Mouse (Mus musculus) thymus, adult 2 months (tissue): ENCODE data around the gene Tmod3. TPM values are rescaled to one million over a fixed set of nuclear protein-coding genes. Genes with fewer than 3 reads are reported as not detected.

Experiments
- DNase-seq: peaks from one replicate; pipeline ENCODE4 v3.0.0; 2021
- H3K27ac ChIP-seq: fragments of 200-500 bp; 2 replicates; pipeline ENCODE4 v1.5.1; 2012; ENCODE audit warnings: low read length, control low read depth; ENCODE audit not compliant: control insufficient read depth, insufficient read depth
- H3K27me3 ChIP-seq: fragments of 200-500 bp; 2 replicates; pipeline ENCODE4 v1.6.1; 2012; ENCODE audit warnings: mild to moderate bottlenecking, low read length, moderate library complexity, mixed read lengths; ENCODE audit not compliant: control insufficient read depth, insufficient read depth
- H3K36me3 ChIP-seq: fragments of 200-500 bp; 2 replicates; pipeline ENCODE4 v1.6.1; 2012; ENCODE audit warnings: mild to moderate bottlenecking, low read length, moderate library complexity; ENCODE audit not compliant: control insufficient read depth, insufficient read depth
- H3K4me1 ChIP-seq: fragments of 200-500 bp; replicated peaks from 2 replicates; pipeline ENCODE4 v1.6.1; 2012; ENCODE audit warnings: low read length; ENCODE audit not compliant: control insufficient read depth, insufficient read depth
- H3K4me3 ChIP-seq: fragments of 200-500 bp; 2 replicates; pipeline ENCODE4 v1.5.1; 2012; ENCODE audit warnings: mild to moderate bottlenecking, low read length, control low read depth, moderate library complexity; ENCODE audit not compliant: control insufficient read depth, insufficient read depth
- CTCF ChIP-seq: fragments of 200-500 bp; IDR thresholded peaks from 2 replicates; pipeline ENCODE4 v1.5.1; 2012; ENCODE audit warnings: mild to moderate bottlenecking, control low read depth, low read length, moderate library complexity, borderline replicate concordance; ENCODE audit not compliant: control insufficient read depth, poor library complexity, insufficient read depth; ENCODE audit errors: extremely low read depth
- POLR2A ChIP-seq: fragments of 200-500 bp; IDR thresholded peaks from 2 replicates; pipeline ENCODE4 v1.6.1; 2012; ENCODE audit warnings: mild to moderate bottlenecking, low read length, control low read depth, moderate library complexity; ENCODE audit not compliant: control insufficient read depth, poor library complexity, insufficient read depth; ENCODE audit errors: extremely low read depth
- WGBS: fragments of 180-500 bp; shearing (Covaris S2); methylation state at CpG from one replicate; pipeline ENCODE4 v1.1.7; 2018; 5-methylcytosine and 5-hydroxymethylcytosine counted together
- polyA plus RNA-seq: library from polyadenylated mRNA; depleted of rRNA; stranded (reverse); fragments of >200 nt; gene quantifications from 2 replicates; pipeline ENCODE4 v1.2.3, GENCODE M21; 2012

Tmod3 gene
- polyA plus RNA-seq, 1 experiment: 32.0 TPM

DNA sequence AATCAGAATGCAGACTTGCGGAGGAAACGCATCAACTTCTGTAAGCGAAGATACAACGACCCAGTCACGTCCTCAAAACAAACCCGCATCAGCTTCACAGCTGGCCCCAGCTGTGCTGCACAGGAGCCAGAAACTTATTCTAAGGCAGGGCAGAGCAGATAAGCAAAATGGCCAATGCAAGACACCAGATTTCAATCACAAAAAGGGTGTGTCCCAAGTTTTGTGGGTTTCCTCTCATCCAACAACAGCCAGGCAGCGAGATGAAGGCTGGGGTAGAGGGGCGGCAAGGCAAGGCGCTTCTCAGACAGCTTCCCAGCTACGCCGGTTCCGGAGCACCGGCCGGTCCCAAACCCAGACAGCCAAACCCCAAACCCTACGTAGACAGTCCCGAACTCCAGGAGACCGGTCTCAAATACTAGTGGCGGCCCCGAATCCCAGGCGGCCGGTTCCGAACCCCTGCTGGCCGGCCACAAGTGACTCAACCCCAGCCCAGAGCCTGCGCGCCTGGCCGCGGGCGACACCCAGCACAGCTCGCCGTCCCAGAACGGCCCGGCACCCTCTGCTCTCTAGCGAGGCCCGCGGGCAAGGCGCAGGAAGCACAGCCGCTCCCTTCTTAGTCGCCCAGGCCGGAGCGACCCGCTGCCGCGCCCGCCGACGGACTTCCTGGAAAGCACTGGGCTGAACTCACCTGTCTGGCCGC, 495 bp downstream of the Tmod3 start:
- TF ChIP-seq POLR2A: no peak
- TF ChIP-seq CTCF: no peak; the same call in 1 of the 2 replicates
- Histone ChIP-seq H3K27me3 (no peaks in the 10 kb centered on the region), H3K36me3 (no peaks in the 10 kb centered on the region), H3K4me3 (peak overlapping the region; percentile 82), H3K27ac (no peak overlapping the region), H3K4me1 (peaks cover 3% of the 10 kb centered on the region; the same call in 1 of the 2 replicates)
- WGBS: under 1% methylated on average over 47 of the region's 47 CpGs
- no peak for DNase-seq

DNA sequence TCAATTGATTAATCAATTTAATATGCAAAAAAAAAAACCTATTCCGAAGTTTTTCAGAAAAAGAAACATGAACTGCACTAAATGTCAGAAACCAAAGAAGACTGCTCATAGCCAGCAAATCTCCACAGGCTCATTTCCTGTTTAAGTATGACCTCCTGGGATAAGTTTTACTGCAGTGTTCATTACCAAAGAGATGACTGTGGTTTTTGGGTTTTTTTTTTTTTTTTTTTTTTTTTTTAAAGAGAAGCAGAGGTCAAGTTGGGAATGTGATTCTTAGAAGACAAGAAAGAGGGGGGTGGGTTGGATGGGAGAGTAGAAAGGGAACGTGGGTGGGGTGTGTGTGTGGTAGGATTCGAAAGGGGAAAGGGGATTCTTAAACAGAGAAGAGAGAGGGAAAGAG, 1.1 kb downstream of the Tmod3 start:
- Histone ChIP-seq H3K4me1 (peaks cover 3% of the 10 kb centered on the region; the same call in 1 of the 2 replicates), H3K27ac (no peak overlapping the region), H3K27me3 (no peaks in the 10 kb centered on the region), H3K36me3 (no peaks in the 10 kb centered on the region), H3K4me3 (peak overlapping the region; percentile 82)
- 12% methylated on average over 3 of the region's 3 CpGs for WGBS
- TF ChIP-seq CTCF (no peak), POLR2A (no peak)
- no peak for DNase-seq

DNA sequence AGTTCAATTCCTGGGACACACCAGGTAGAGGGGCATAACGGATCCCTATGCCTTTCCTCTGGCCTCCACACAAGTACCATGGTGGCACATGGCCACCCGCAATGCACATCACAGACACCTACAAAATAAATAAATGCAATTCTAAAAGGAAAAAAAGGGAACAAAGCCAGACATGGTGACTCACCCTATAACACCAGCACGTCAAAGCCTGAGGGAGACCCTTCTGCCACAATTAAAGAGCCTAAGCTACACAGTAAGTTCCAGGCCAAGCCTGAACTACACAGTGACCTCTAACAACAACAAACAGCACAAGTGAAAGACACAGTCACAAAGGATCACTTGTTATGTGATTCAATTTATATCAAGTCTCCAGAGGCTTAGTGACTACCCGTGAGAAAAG, 5.7 kb downstream of the Tmod3 start:
- 91% methylated on average over 4 of the region's 4 CpGs for WGBS
- Histone ChIP-seq H3K36me3 (no peaks in the 10 kb centered on the region), H3K27me3 (no peaks in the 10 kb centered on the region), H3K27ac (no peak overlapping the region), H3K4me3 (no peak overlapping the region), H3K4me1 (peaks cover 5% of the 10 kb centered on the region; the same call in 1 of the 2 replicates)
- TF ChIP-seq CTCF (no peak), POLR2A (no peak)
- no peak for DNase-seq

DNA sequence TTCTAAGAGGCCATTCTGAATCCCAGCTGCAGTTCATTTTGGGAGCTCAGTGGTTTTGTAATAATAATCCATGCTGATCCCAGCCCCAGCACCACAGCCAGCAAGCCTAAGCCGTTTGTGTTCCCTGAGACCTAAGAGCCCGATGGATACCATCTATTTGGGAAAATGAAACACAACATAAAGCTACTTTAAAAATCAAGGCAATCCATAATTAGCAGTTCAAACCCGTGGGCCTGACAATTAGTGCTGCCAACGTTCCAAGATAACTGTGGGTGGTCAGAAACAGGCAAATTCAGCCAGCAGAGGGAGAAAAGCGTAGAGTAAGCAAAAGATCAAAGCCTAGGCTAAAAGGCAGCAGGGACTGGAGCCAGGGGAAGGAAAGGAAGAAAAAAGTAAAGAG, 8.1 kb downstream of the Tmod3 start:
- no peak for DNase-seq
- no peaks in the 10 kb centered on the region for H3K27me3 ChIP-seq
- no peaks in the 10 kb centered on the region for H3K36me3 ChIP-seq
- TF ChIP-seq POLR2A (no peak), CTCF (no peak)
- no peak overlapping the region for H3K27ac ChIP-seq
- H3K4me1 ChIP-seq: peaks cover 11% of the 10 kb centered on the region
- H3K4me3 ChIP-seq: no peak overlapping the region
- WGBS: 87% methylated on average over 5 of the region's 5 CpGs

DNA sequence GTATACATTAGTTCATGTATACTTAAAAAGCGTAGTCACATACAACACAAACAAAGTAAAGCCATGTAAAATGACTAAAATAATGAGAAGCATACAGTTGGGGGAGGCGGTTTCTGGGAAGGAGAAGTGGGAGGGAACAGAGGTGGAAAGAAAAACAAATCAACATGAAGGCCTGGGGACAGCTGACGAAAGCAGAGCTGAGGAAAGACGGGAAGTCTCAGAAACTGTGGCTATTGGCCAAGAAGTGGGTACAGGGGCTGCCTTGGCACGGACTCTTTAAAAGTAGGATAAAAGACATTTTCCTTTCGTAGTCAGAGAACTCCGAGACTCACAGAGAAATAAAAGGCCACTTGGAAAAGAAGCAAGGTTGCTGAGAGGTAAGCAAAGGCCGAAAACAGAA, 10.4 kb downstream of the Tmod3 start:
- no peak overlapping the region for H3K27ac ChIP-seq
- DNase-seq: no peak
- H3K27me3 ChIP-seq: no peaks in the 10 kb centered on the region
- no peak for TF ChIP-seq POLR2A
- no peak for TF ChIP-seq CTCF
- peaks cover 22% of the 10 kb centered on the region for H3K4me1 ChIP-seq
- no peaks in the 10 kb centered on the region for H3K36me3 ChIP-seq
- 88% methylated on average over 8 of the region's 8 CpGs for WGBS
- H3K4me3 ChIP-seq: no peak overlapping the region

DNA sequence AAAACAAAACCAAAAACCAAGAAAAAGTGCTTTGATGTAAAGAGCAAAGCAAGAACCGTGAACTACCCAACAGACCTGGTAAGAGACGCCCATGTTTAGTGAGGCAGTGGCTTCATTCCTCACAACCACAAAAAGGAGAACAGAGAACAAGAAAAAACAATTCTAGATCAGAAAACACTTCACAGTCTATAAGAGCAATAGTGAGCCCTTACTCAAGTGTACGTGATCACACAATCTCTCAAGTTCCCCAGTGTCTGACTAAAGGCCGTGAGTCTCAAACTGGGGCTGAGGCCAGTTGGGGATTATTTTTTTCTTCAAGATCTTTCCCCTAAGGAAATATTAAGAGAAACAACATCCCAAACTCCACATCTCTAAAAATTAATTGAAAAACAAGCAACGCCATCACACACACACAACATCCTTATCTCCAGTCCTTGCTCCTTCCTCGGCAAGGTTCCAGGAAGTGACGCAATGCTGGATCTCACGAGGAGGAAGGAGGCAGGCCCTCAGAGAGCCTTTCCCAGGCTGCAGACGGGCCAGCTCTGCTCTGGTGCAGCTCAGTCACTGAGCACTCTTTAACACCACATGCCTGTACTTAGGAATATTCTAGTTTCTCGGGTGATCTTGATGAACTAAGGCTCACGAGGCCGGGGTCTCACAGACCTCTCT, 12.4 kb downstream of the Tmod3 start:
- Histone ChIP-seq H3K36me3 (no peaks in the 10 kb centered on the region), H3K4me3 (no peak overlapping the region), H3K27ac (no peak overlapping the region), H3K4me1 (peaks cover 22% of the 10 kb centered on the region), H3K27me3 (no peaks in the 10 kb centered on the region)
- TF ChIP-seq CTCF (no peak), POLR2A (no peak)
- 41% methylated on average over 12 of the region's 12 CpGs for WGBS
- DNase-seq: no peak

DNA sequence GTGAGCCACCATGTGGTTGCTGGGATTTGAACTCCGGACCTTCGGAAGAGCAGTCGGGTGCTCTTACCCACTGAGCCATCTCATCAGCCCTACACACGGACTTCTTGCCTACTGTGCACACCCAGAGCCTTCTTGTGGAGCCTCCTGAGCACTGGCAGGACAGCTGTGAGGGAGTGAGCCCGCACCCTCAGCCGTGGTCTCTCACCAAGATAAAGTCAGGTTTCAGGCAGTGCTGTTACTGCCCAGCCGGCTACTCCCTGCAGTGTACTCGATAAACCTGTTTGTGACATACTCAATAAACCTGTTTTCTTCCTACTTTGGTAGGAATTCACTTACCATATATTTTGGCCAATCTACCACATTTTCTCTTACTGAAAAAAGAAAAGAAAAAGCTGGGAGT, 13.9 kb downstream of the Tmod3 start:
- no peak for DNase-seq

More for the DNA sequence above, 13.9 kb downstream of the Tmod3 start:
- 89% methylated on average over 8 of the region's 8 CpGs for WGBS
- Histone ChIP-seq H3K36me3 (no peaks in the 10 kb centered on the region), H3K4me3 (no peak overlapping the region), H3K27ac (no peak overlapping the region), H3K27me3 (no peaks in the 10 kb centered on the region), H3K4me1 (peaks cover 24% of the 10 kb centered on the region)
- TF ChIP-seq CTCF (no peak), POLR2A (no peak)
